Mouse (Mus musculus): Measurements from ENCODE around the gene Acot8.

GRCm38 (mm10) chr2:164778015-164778287 is 26.7 kb downstream of the Acot8 start:
- TF ChIP-seq POLR2A (IDR thresholded peaks at IDR 0.05; ENCODE audit: low read depth, low read length) = no peak
- TF ChIP-seq CTCF (IDR thresholded peaks at IDR 0.05; ENCODE audit: extremely low read depth, insufficient read length, insufficient replicate concordance, low read depth, low read length) = no peak
